Mouse (Mus musculus) lung, postnatal 10 days (tissue): Measurements from ENCODE around the gene Itga6.
"Not testable (repeated sequence)": the region's sequence is repeated elsewhere in the genome, so short reads cannot be mapped to it uniquely, and the experiment has no call there.

ENCODE experiments used
- DNase-seq: peaks from one replicate; pipeline ENCODE4 v3.0.0; 2021

The Itga6 gene

DNA sequence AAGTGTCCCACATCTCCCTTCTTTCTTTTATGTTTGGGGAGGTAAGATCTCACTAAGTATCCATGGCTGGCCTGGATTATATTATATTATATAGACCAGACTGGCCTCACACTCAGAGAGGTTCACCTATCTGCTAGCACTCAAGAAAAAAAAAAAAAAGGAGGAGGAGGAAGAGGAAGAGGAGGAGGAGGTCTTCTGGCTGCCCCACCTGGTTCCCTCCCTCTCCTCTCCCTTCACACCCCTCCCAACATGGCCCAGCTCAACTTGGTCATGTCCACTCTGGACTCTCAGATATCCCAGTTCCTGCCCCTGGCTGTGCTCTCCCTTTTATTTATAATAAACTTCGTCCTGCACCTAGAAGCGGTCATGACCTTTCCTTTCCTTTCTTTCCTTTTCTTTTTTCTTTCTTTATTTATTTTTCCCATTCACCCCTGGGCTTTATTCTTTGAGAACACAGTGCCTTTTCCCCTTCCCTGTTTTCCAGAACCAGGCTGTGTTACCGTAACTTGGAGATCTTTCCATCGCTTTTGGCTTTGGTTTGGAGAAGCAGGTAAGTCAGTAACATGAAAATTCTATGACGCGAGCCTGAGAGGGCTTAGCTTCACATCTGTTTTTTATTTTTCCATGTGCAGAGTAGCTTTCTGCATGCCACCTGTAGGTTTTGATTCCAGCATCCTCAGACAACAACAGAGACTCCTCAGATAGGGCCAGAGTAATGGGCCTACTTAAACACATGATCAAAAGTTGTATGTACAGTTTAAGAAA lies at the start of gene Itga6:
Itga6 (plus strand) TSS at position 7 of the 765 bp plus-strand sequence.
- no peak for DNase-seq

DNA sequence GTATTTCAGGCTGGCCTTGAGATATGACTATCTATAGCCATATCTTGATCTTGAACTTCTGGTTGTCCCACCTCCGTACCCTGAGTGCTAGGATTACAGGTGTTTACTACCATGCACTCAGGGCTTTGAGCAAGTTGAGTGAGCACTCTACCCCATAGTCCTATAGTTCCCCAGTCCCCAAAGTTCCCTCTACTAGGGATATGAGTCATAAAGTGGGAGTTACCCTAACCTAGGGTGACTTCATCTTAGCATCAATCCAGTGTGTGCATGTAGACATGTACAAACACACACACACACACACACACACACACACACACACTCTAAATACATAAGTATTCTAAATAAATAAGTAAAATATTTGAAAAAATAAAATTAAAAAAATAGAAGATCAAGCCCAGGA lies 48.6 kb upstream of the Itga6 start:
- DNase-seq = no peak

- DNase-seq = no peak
These were observed 47.7 kb upstream of the Itga6 start for GRCm38 (mm10) chr2:71697408-71698336.

- DNase-seq = no peak
These were observed 47.0 kb upstream of the Itga6 start for GRCm38 (mm10) chr2:71698366-71698765.

DNA sequence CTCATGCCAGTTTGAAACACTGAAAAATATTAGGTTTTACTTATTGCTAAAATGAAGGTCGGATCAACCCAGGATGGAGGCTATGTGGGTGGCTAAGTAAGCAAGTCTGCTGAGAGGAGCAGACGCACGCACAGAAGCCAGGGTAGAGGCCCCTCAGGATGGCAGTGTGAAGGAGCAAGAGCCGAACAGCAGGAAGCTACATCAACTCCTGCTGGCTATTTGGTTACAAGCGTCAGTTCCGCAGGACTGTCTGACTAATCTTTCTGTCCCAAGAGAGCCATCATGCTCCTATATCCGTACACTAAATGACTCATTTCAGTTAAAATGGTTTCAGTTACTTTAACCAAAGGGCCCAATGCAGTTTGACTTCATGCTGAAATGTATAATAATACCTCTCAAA lies 46.5 kb upstream of the Itga6 start:
- no peak for DNase-seq

DNA sequence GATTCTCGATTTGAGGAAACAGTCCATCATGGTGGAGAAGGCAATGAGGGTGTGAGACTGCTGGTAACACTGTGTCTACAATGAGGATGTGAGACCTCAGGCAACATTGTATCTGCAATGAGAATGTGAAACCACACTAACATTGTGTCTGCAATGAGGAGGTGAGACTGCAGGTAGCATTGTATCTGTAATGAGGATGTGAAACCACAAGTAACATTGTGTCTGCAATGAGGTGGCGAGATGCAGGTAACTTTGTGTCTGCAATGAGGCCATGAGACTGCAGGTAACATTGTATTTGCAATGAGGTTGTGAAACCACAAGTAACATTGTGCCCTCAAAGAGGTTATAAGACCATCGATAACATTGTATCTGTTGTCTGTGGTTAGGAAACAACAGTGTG lies 44.1 kb upstream of the Itga6 start:
- DNase-seq = no peak

DNA sequence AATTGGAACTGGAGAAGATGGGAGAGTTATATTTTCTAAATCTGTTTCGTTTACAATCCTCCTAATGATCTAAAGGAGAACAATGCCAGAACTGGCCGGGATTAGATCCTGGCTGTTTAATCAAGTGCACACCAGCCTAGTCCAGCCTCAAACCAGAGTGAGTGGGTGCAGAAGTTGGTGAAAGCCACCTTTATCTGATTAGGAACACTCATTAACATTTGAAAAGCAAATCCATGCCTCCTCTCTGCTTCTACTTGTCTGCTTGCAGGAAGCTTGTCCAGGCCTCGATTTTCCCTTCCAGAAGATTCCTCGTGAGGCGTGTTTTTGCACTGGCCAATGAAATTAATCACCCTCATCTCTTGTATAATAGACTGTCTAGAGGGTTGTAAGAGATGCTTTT lies 41.1 kb upstream of the Itga6 start:
- DNase-seq = no peak

DNA sequence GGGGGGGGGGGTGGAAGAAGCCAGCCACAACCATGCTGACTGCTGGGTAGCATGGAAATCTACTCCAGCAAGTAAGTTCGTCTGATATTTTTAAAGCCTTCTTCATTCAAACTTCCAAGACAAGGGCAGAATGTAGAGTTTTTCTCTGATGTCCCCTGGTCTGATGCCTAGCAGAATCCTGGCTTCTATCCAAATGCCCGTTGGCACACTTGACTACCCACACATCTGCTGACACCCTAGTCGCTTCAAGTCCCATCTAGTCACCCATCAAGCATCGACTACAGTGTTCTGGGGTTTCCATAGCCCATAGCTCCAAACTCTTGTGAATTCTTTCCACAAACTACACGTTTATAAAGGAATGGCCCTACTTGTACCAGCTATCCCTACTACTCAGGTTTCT lies 36.5 kb upstream of the Itga6 start:
- no peak for DNase-seq

DNA sequence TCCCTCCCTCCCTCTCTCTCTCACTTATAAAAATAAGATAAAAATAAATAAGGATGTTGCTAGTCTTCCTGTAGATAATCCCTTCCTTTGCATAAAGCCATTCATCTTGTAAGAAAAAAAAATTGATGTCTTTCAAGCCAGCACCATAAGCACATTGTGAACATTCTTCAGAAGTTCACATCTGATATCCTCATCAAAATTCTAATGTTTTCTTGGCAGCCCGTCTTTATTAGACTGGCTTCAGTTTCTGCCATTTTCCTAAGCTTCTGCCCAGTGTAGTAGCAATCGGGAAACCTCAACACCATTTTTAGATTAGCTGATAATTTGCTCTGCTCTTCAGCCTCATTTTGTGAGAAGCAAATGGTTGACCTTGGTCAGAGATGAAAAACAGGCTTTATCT lies 33.8 kb upstream of the Itga6 start:
- no peak for DNase-seq

GRCm38 (mm10) chr2:71714416-71714815 lies 31.0 kb upstream of the Itga6 start:
- DNase-seq = no peak

GRCm38 (mm10) chr2:71719005-71719386 lies 26.4 kb upstream of the Itga6 start:
- no peak for DNase-seq

- DNase-seq = no peak
These were observed 25.9 kb upstream of the Itga6 start for GRCm38 (mm10) chr2:71719387-71720034.

DNA sequence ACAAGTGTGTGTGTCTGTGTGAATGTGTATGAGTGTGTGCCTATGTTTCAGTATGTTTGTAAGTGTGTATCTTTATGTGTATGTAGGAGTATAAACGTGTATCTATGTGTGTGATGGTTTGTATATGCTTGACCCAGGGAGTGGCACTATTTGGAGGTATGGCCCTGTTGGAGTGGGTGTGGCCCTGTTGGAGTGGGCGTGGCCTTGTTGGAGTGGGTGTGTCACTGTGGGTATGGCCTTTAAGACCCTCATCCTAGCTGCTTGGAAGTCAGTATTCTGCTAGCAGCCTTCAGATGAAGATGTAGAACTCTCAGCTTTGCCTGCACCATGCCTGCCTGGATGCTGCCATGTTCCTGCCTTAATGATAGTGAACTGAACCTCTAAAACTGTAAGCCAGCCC lies 24.9 kb upstream of the Itga6 start:
- not testable (repeated sequence) for DNase-seq

GRCm38 (mm10) chr2:71722913-71723312 lies 22.5 kb upstream of the Itga6 start:
- DNase-seq = no peak

DNA sequence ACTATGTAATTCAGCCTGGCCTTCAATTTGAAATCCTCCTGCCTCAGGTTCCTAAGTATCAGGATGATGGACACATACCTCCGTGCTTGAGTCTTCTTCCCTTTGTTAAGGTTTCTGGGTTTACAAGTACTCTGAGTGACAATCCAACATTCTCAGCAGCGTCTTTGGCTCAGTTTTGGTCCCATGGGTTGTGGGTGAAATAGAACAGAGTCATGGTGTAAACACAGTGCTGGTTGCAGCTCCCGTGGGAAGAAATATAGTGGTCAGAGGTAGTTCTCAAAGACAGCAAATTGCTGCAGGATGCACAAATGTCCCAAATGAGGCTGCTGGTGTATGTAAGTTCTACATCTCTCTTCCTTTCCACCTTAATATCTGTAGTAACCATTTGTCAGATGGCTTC lies 21.8 kb upstream of the Itga6 start:
- DNase-seq = no peak

DNA sequence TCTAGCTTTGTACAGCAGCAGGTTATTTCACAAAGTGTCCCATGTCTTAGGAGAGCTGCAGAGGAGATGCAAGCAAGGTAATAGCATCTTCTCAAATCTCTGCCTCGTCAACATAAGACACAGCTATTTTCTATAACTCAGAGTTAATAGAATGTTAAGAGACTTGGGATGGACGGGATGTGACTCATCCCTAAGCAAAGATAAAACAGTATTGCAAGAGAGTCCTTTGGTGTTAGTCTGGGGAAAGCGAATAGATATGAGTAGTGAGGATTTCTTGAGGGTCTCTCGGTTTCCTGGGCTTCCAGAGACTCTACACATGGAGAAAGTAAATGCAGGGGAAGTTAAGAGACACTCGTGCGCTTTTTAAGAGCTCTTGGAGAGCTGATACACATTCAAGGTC lies 21.4 kb upstream of the Itga6 start:
- DNase-seq = no peak

DNA sequence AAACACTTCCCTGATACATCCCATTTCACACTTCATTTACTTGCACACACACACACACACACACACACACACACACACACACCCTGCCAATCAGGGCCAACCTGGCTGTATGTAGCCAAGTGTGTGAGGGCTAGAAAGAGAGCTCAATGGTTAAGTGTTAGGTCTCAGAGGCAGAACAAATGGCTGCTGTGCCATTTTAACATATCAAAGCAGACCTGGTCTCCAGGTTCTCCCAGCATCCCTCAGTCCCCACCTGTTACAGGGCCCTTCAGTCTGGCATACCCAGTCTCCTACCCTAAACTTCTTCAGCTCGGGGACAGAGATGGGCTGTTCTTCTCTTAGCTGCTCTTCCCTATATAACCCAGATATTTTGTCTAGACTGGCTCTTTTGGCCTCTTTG lies 20.0 kb upstream of the Itga6 start:
- DNase-seq = no peak

- no peak for DNase-seq
These were observed 18.3 kb upstream of the Itga6 start for GRCm38 (mm10) chr2:71726883-71727676.

- no peak for DNase-seq
These were observed 17.1 kb upstream of the Itga6 start for GRCm38 (mm10) chr2:71728341-71728740.

- DNase-seq = peak; percentile 34
These were observed 16.6 kb upstream of the Itga6 start for GRCm38 (mm10) chr2:71728796-71729195.

DNA sequence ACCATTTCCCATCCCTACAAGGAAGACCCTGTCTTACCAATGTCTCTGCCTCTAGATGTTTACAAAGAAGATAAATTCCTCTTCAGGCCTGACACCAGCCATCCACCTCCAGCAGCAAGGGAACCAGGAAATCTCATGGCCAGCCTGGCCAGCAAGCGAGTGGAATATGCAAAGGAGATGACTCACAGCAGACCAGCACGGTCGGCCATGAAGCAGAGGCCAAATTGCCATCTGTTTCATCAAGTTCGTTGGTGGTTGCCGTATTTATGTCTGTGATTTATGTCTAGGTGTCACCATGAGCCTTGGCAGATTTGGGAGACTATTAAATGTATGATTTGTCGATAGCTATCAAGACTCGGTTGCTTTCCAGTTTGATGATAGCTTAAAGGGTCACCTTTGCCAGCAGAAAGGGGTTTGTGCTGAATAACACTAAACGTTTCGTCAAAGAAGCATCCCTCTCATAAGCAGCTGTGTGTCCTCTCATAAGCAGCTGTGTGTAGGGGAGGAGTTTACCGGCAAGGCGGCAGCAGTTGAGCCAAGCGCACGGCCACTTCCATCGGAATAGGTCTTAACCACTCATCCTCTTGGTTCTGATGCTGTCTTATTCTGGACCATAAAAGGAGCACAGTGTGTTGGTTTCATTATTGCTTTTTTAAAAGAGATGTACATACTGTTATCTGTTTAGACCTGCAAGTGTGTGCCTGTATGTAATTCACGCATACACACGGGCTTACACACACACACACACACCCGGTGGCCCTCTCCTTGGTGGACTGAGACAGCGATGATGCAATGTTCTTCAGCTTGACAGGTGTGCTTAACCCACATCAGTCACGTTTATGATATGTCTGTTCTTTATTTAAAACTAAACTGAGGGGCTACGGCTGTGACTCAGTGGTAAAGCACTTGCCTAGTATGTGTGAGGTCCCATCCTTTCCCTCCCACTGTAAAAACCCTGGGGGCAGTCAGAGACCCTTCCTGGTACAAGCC lies 14.5 kb upstream of the Itga6 start:
- no peak for DNase-seq
